Mouse (Mus musculus) megakaryocyte-erythroid progenitor cell, adult 5-6 weeks (primary cell): ENCODE measurements around the gene Notum. TPM values are rescaled to one million over a fixed set of nuclear protein-coding genes. Genes with fewer than 3 reads are reported as not detected.

ENCODE experiments used
- ATAC-seq: replicated peaks from 2 replicates; pipeline ENCODE4 v1.8.0; 2016; ENCODE audit warnings: mild to moderate bottlenecking, inconsistent platforms; ENCODE audit not compliant: severe bottlenecking, poor library complexity, low FRiP score, low TSS enrichment
- total RNA-seq, 2 experiments: library from RNA; stranded (forward) in 1 of 2; stranded (reverse) in 1 of 2; fragments of 200-1000, 215-1000 nt in 1 of 2; fragments of >200 nt in 1 of 2; fragmentation: Nextera tagmentation in 1 of 2; gene quantifications; 2 replicates each; pipeline ENCODE4 v1.2.3; 2014 to 2017

The Notum gene
- total RNA-seq, 2 experiments from 2014 or later, result not detected

DNA sequence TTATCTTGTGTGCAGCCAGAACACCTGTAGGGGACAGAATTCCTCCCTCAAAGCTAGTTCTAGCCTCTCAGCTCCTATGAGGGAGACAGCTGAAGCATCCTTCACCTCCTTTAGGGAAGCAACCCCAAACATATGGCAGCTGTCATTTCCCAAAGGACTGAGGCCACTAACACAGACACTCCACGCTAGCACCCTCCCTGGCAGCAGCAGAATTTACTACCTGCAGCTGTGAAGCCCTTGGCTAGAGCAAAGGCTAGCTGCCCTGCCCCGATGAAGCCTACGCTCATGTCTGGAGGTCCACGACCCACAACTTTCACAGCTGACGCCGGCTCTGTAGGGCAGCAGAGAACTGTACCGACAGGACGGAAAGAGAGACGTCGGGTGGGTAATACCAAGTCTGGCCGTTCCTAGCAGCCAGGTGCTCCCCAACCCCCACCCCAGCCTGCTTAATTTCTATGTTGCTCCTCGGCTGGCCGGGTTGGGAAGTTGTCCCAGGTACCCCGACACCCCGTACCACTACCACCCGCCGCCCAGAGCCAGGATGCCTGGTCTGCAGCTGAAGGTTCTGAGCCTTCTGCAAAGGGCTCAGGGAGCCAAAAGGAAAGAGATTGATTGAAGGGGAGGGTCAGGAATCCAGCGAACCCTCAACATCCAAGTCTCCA, 17.9 kb downstream of the Notum start:
- peak; percentile 48 for ATAC-seq

DNA sequence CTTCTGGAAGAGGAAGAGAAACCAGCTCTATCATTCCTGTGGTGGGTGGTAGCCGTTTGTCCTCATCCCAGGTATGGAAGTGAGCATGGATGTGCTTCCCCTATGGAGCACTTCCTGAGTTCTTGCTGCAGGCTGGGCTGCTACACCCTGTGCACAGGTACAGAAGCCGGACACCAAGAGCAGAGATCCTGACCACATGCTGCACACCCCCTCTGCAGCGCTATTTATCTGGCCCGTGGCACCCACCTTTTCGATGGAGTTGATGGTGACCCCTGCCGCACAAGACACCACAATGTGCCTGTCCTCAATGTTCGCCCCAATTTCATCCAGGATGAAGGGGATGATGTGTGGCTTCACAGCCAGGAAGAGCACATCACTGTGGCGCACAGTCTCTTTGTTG, 19.1 kb downstream of the Notum start:
- no peak for ATAC-seq

- ATAC-seq, result no peak
Observed at GRCm38 (mm10) chr11:120641255-120641654, 19.7 kb downstream of the Notum start.

DNA sequence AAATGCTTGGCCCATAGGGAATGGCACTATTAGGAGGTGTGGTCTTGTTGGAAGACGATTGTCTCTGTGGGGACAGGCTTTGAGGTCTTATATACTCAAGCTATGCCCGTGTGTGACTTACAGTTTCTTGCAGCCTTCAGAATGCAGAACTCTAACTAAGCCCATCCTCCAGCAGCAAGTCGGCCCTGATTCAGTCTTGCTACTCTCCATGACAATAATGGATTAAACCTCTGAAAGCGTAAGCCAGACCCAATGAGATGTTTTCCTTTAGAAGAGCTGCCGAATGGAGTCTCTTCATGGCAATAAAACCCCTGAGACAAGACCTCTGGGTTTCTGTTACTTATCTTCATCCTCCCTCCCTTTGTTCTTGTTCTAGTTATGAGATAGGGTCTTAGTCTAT, 26.2 kb downstream of the Notum start:
- ATAC-seq, result no peak

DNA sequence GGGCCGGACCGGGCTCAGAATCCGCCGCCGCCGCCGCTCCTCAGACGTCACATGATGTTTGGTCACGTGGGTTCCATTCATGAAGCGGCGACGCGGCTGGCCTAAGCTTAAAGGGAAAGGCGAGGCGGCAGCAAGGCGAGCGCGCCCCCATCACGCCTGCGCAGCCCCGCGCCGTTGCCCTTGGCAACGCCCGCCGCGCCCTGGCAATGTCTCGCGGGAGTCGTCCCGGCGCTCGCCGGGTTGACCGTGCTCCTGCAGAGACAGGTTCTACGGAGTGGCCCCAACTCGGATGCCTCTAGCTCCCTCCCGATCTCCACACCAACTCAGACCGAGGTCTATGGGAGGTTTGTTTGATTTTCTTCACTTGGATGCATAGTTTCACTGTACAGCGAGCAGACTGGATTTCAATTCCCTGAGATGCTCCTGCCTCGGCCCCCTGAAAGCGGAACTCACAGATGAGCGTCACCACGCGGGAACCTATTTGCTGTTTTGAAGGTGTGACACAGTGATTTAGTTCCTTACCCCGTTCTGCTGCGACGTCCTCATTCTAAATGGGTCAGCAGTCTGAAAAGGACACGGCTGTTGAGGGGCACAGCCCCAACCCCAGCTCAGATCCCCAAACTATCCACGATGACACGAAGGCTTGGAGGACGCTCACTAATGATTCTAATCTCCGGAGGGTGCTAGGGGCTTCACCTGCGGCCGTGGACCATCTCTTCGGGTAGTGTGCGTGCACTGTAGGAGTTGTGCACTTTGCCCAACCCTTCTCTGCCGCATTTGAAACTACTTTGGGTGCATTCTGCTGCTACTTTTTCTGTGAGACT, 27.2 kb downstream of the Notum start, which contains the start of gene Mafg:
Gene Mafg (minus strand): TSS at position 81 of the 824 bp plus-strand sequence.
- peak; percentile 52 for ATAC-seq

DNA sequence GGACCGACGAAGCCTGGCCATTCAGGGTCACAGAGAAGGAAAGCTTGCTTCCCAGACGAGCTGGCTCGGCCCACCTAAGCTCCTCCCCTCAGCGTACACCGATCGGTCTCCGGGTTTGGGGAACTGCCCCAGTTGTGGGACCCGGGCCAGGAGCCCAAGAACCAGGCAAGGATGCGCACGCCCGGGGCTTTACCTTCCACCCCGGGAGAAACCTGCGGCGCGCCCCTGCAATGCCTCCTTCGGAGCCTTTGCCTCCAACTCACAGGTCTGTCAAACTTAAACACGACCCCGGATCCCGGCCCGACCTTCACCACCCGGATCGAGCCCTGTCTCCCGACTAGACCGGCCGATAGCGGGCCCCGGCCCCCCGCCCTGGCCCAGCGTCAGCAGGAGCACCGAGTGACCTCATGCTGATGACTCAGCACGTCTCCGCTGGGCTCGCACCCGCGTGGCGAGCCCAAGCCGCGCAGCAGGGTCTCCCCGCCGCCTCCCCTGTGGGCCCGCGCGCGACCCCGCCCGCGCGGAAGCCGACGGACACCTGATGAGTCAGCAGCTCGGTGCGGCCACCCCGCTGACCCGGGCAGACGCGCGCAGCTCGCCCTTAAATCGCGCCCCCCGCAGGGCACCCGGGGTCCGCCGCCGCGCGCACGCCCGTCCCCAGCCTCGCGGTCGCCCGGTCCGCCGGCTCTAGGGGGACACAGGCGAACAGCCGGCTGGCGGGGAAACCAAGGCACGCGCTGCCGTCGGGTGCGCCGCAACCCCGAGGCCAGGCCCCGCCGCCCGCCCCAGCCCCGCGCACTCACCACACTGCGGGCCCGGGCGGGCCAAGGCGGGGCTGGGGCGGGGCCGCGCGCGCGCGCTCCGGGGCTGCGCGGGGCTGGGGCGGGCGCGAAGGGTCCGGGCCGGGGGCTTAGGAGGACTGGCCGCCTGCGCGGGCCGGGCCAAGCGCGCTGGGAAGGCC, 28.1 kb downstream of the Notum start:
- ATAC-seq, result peak; percentile 36

- no peak for ATAC-seq
Observed at GRCm38 (mm10) chr11:120631726-120632448, 29.1 kb downstream of the Notum start.

DNA sequence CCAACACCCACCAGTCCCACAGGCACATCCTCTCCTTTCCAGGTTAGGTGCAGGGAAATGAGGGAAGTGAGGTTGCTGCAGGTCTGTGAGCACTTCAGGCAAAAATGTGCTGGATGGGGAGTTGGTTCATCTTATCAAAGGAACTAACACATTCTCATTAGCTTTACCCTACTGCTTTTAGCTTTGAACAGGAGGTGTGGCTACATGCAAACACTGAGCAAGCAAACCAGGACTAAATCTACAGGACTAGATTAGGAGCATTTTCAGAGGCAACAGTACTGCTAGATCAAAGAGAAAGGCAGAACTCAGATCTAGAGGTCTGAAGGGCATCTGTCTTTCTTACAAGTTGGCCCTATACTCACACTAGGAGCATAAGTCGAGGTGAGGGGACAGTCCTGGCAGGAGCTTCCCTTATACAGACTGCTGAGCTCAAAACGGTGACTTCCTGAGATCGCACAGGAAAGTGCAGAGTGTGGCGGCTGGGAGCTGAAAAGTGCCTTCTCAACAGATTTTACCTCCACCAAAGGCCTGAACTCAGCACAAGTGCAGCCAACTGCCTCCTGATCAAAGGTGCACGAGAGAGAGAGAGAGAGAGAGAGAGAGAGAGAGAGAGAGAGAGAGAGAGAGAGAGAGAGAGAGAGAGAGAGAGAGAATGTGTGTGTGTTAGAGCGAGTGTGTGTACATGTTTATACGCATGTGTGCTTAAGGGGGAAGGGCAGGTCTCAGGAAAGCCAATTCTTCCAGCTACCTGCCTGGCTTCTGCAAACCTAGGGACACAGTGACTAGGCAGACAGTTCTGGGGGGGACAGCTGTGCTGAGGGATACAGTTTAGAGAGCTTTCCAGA, 29.9 kb downstream of the Notum start:
- no peak for ATAC-seq

- no peak for ATAC-seq
Observed at GRCm38 (mm10) chr11:120630401-120630871, 30.5 kb downstream of the Notum start.

GRCm38 (mm10) chr11:120629911-120630310, 31.1 kb downstream of the Notum start:
- ATAC-seq, result no peak

DNA sequence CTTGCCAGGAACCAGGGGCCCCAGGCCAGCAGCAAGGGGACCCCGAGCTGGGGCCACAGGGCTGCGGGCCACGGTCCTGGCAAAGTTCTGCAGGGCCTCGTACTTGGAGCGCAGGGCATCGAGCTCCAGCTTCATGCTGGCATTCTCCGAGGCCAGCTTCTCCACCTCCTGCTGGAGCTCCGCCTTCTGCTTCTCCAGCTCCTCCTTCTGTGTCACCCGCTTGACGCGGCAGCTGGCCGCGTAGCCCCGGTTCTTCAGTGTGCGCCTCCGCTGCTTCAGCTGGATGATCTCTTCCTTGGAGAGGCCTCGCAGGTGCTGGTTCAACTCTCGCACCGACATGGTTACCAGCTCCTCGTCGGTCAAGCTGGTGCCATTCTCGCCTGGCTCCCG, 31.6 kb downstream of the Notum start:
- ATAC-seq, result peak; percentile 48

- no peak for ATAC-seq
Observed at GRCm38 (mm10) chr11:120628601-120629340, 32.2 kb downstream of the Notum start.

DNA sequence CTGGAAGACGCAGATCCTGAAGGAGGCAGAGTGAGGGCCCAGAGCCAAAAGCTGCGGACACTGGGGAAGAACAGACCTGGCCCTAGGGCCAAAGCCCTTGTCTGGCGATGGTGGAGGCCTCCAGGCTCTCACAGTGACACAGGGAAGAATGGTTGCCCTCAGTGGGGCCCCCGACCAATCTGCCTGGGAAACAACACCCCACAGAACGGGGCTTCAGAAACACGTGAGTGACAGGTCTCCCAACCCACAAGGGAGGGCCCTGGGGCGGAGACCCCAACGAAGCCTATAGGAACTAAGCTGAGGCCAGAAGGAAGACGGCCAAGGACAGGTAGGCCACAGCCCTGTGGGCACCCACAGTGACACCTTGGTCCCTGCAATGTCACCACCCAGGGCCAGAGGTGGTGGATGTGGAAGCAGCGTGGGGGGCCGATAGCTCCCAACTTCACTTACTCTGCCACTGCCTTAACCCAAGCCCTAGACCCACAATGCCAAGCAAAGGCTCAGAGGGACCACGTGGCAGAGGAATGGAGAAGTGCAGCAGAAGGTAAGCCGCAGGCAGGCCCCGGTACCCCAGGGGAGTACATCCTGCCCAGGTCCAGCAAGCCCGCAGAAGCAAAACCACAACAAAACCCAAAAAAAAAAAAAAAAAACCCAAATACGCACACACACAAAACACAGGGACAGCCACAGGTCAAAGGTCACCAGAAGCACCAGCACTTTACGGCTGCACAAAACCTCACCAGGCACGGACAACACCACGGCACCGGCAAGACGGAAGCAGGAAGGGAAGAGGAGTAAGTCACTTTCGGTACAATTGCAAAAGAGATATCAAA, 33.3 kb downstream of the Notum start:
- no peak for ATAC-seq

DNA sequence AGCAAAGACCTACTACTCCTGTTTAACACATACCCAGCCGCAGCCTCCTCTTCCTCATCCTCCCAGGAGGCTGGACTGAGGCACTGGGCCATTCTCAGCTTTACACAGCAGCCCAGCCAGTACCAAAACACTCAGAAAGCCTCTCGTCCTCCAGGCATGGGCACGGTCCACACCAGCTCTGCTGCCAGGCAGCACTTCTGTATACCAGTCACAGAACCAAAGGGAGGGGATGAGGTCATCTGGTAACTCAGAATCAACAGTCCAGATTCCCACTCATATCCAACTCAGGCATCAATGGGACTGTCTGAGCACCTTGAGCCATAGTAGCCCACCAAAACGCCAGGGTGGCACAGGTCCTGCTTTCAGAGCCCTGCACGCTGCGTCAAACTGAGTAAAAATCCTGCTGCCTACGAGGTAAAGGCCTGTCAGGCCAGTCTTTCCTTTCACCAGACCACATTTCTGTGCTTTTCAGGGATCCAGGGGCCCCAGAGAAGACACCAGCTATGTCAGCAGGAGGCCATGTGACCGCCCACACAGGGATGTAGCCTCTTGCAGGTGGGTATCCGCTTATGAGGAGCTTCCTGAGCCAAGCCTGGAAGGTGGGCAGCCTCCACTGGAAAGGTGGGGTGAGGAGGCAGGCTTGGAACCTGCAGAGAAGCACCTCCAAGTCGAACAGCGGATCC, 34.0 kb downstream of the Notum start:
- no peak for ATAC-seq

DNA sequence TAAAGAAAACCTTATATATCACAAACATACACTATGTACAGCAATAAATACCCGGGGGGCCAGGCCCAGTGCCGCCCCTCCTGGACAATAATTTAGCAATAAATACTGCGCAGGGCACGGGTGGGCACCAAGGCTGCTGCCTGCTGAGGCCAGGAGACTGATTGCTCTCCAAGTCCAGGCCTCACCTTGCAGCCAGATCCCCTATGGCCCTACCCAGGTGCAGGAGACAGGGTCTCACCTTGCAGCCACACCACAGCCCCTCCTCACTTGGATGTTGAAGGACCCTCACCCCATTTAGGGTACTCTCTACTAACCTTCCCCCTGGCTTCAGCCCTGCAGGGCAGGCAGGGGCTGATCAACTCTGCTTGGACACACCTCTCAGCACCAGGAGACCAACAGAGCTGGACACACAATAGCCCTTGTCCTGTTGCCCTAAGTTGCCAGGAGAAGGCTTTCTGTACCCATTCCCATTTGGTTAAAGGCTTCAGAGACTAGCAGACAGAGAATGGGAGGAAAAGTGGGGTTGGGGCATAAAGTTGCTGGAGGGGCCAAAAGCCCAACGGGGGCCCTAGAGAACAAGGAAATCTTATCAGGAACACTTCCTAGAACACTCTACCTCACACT, 35.7 kb downstream of the Notum start, which contains the start of gene Sirt7:
Gene Sirt7 (minus strand): TSS at position 89 of the 624 bp plus-strand sequence.
- ATAC-seq, result no peak

GRCm38 (mm10) chr11:120624680-120625111, 36.3 kb downstream of the Notum start:
- ATAC-seq, result peak; percentile 50
